Mouse (Mus musculus) CD4-positive naive resting alpha-beta T cell, adult 76 days (primary cell): ENCODE results near the gene Ttc26. TPM values are rescaled to one million over a fixed set of nuclear protein-coding genes. Genes with fewer than 3 reads are reported as not detected.

ENCODE experiments used
- total RNA-seq: library from RNA; stranded (reverse); gene quantifications from one replicate; pipeline ENCODE4 v1.2.4, GENCODE M21; 2023

Ttc26 gene
- not detected for total RNA-seq

DNA sequence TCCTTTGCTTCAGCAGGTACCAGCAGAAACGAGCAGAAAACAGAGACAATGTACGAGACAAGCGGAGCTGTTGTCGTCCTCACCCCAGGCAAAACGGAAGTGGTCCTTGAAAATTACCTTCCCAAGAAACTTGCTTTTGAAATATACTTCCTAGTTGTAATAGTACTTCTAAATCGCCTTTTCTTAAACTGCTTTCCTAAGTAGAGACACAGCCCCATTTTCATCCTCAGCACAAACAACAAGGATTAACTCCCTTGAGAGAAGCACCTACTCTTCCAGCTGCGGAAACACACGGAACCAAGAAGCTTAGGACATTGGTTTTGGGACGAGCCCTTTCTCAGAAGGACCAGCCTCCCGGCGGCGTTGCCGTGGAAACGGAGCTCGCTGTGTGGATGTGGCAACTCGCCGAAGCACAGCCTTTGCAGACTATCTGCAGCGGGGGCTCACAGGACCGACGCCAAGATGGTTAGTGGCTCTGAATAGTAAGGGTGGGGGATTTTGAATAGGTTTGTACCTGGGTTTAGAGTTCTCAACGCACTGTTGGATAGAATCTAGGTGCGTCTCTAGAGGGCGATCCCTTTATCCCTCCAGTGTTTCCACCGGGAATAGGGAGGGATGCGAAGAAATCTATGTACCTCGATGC lies at the start of gene Ttc26:
Gene Ttc26 (plus strand): TSS at position 341 of the 643 bp plus-strand sequence.

DNA sequence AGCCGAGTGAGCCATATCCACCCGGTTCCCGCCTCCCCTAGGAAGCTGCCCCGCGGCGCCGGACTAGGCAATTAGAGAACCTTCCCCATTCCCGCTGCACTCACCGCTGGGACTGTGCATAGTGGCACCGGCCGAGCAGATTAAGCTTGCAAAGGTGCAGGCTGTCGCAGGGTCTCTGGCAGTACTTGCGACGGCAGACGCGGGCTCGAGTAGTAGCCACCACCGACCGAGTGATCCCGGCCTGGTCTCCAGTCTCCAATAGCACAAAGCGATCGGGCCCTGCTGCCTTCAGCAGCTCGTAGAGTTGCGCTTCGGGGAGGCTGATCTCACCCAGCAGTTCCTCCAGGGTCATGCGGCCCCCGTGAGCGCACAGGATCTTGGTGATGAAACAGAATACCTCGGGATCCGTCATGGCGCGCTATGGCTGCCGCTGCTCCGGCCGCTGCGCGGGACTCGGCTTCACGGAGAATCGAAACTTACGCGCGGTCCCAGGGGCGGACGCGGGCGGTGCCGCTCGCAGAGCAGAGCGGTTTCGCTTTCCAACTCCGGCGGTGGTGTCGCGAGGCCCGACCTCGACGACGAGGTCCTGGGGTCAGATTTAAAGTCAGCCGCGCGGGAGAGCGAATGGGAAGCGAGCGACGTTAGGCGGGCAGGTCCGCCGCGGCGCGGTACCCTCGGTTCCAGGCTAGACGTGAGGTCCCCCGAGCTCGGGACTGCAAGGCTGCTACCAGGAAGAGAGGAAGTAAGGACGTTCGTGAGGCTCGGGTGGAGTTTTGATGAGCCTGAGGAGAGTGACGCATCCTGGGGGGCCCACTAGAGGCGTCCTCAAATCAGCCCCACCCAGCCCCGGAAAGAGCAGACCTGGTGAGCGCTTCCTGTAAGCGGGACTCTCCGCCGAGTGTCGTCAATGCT lies 27.2 kb upstream of the Ttc26 start, which contains the start of gene Zc3hav1:
Gene Zc3hav1 (minus strand): TSS at position 793 of the 912 bp plus-strand sequence.

GRCm38 (mm10) chr6:38433261-38434033 lies 52.2 kb downstream of the Ttc26 start, which contains the start of gene Ubn2:
Ubn2 (plus strand) TSS chr6:38433950.

Other genes with a start within 250 kb of the Ttc26 start
- 0.15 TPM for gene D630045J12Rik, start 127.5 kb upstream of the Ttc26 start, total RNA-seq
- 5.2 TPM for gene Zc3hav1l, start 82.2 kb upstream of the Ttc26 start, total RNA-seq
- 363 TPM for gene Zc3hav1, start 26.9 kb upstream of the Ttc26 start, total RNA-seq
- gene Ubn2, start 52.5 kb downstream of the Ttc26 start, total RNA-seq: 47.5 TPM
- gene Fmc1, start 152.0 kb downstream of the Ttc26 start, total RNA-seq: 23.3 TPM
- 442 TPM for gene Luc7l2, start 169.9 kb downstream of the Ttc26 start, total RNA-seq